Mouse (Mus musculus) heart, adult 2 months (tissue): Measurements from ENCODE around the gene Acta1. TPM values are rescaled to one million over a fixed set of nuclear protein-coding genes. Genes with fewer than 3 reads are reported as not detected.

ENCODE experiments used
- DNase-seq, 2 experiments: peaks; one replicate each; pipeline ENCODE4 v3.0.0; 2021
- H3K27ac ChIP-seq: fragments of 200-600 bp; 2 replicates; pipeline ENCODE4 v1.8.1; 2022
- H3K27me3 ChIP-seq: fragments of 200-500 bp; 2 replicates; pipeline ENCODE4 v1.6.1; 2012; ENCODE audit warnings: mild to moderate bottlenecking, low read length, inconsistent platforms, mixed read lengths; ENCODE audit not compliant: control insufficient read depth, insufficient read depth
- H3K36me3 ChIP-seq: fragments of 200-500 bp; 2 replicates; pipeline ENCODE4 v1.6.1; 2012; ENCODE audit warnings: low read length, inconsistent platforms; ENCODE audit not compliant: control insufficient read depth, insufficient read depth
- H3K4me1 ChIP-seq: fragments of 200-500 bp; 2 replicates; pipeline ENCODE4 v1.6.1; 2011; ENCODE audit warnings: low read length; ENCODE audit not compliant: control insufficient read depth, insufficient read depth
- H3K4me3 ChIP-seq: fragments of 200-600 bp; 2 replicates; pipeline ENCODE4 v1.8.1; 2022
- H3K79me2 ChIP-seq: fragments of 200-500 bp; replicated peaks from 2 replicates; pipeline ENCODE4 v1.6.1; 2012; ENCODE audit warnings: mild to moderate bottlenecking, inconsistent platforms, low read length, moderate library complexity, mixed read lengths; ENCODE audit not compliant: control insufficient read depth, insufficient read depth
- H3K9ac ChIP-seq: fragments of 200-500 bp; 2 replicates; pipeline ENCODE4 v1.6.1; 2012; ENCODE audit warnings: low read depth, mild to moderate bottlenecking, control low read depth, inconsistent platforms, low read length, mixed read lengths
- CTCF ChIP-seq: fragments of 200-600 bp; IDR thresholded peaks from 2 replicates; pipeline ENCODE4 v1.8.1; 2022; ENCODE audit warnings: antibody characterized with exemption, mild to moderate bottlenecking, moderate library complexity
- EP300 ChIP-seq: fragments of 200-500 bp; IDR thresholded peaks from 2 replicates; pipeline ENCODE4 v1.6.1; 2011; ENCODE audit warnings: low read depth, low read length, control low read depth; ENCODE audit not compliant: insufficient read depth
- POLR2A ChIP-seq: fragments of 200-500 bp; IDR thresholded peaks from 2 replicates; pipeline ENCODE4 v1.6.1; 2011; ENCODE audit warnings: mild to moderate bottlenecking, low read depth, low read length, control low read depth; ENCODE audit not compliant: insufficient read depth
- WGBS: fragments of 180-500 bp; shearing (Covaris S2); methylation state at CpG from one replicate; pipeline ENCODE4 v1.1.7; 2018; 5-methylcytosine and 5-hydroxymethylcytosine counted together
- intact Hi-C: fragments of 180-260 bp; cut with DNase I; formaldehyde crosslinking; loops from one replicate; pipeline ENCODE4 v1.15.1; 2025
- polyA plus RNA-seq: library from polyadenylated mRNA; depleted of rRNA; stranded (reverse); fragments of >200 nt; gene quantifications from 2 replicates; pipeline ENCODE4 v1.2.3, GENCODE M21; 2012
- total RNA-seq, 2 experiments: library from RNA; stranded (reverse); gene quantifications; 2 replicates each; pipeline ENCODE4 v1.2.3; 2021

The Acta1 gene
- total and polyA plus RNA-seq, 3 experiments, result 229 to 1,757 (median 294) TPM

DNA sequence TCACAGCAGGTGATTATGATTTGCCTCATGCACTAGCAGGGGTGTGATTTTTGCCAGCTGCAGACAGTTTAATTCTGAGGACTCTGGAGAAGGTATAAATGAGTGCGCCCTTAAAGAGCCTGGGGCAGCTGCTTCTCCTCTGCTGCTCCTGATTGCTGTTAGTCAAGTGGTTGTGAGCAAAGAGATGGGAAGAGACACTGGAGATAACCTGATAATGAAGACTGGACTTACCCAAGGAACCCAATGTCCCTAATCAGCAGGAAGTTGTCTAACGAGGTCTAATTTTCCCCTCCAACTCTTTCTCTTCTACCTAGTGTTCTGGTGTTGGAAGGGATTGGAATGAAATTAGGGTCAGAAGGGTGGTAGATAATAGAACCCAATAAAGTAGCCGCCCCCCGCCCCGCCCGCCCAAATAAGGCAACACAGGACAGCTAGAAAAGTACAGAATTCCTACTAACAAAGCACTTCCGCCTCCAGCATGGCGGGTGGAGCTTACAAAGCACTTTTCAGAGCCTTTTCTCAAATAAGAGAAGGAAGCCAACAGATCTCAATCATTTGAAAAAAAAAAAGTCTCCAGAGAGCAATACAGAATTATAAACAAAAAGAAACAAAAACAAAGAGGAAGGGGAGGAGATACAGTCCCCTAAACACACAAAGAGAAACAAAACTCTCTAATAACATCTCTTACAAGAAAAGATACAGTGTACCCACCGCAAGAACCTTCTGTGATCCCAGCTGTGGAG, 39.6 kb downstream of the Acta1 start:
- 84% methylated on average over 9 of the region's 9 CpGs for WGBS
- H3K4me3 ChIP-seq, result no peak overlapping the region
- DNase-seq, result no peak
- intact Hi-C loops, result no loop called here
- TF ChIP-seq CTCF (no peak), POLR2A (no peak), EP300 (no peak)
- H3K79me2 ChIP-seq, result no peaks in the 10 kb centered on the region
- no peaks in the 10 kb centered on the region for H3K27me3 ChIP-seq
- no peak overlapping the region for H3K27ac ChIP-seq
- no peak overlapping the region for H3K9ac ChIP-seq
- H3K36me3 ChIP-seq, result no peaks in the 10 kb centered on the region
- H3K4me1 ChIP-seq, result no peaks in the 10 kb centered on the region

- H3K4me3 ChIP-seq, result no peak overlapping the region
- no peak overlapping the region for H3K9ac ChIP-seq
- intact Hi-C loops, result no loop called here
- H3K36me3 ChIP-seq, result no peaks in the 10 kb centered on the region
- H3K4me1 ChIP-seq, result no peaks in the 10 kb centered on the region
- TF ChIP-seq CTCF (no peak), POLR2A (no peak), EP300 (no peak)
- H3K27me3 ChIP-seq, result no peaks in the 10 kb centered on the region
- 90% methylated on average over 1 of the region's 1 CpGs for WGBS
- no peak overlapping the region for H3K27ac ChIP-seq
- H3K79me2 ChIP-seq, result no peaks in the 10 kb centered on the region
- no peak for DNase-seq
These were observed 40.3 kb downstream of the Acta1 start for GRCm38 (mm10) chr8:123854252-123854651.

- Histone ChIP-seq H3K4me3 (no peak overlapping the region), H3K36me3 (no peaks in the 10 kb centered on the region), H3K79me2 (no peaks in the 10 kb centered on the region), H3K27me3 (no peaks in the 10 kb centered on the region), H3K27ac (no peak overlapping the region), H3K4me1 (no peaks in the 10 kb centered on the region), H3K9ac (no peak overlapping the region)
- intact Hi-C loops, result no loop called here
- DNase-seq, result no peak
- no peak for TF ChIP-seq EP300
- TF ChIP-seq CTCF, result no peak
- no peak for TF ChIP-seq POLR2A
- 64% methylated on average over 5 of the region's 5 CpGs for WGBS
These were observed 43.0 kb downstream of the Acta1 start for GRCm38 (mm10) chr8:123851590-123851989.

- intact Hi-C loops, result no loop called here
- TF ChIP-seq CTCF (no peak), POLR2A (no peak), EP300 (no peak)
- no peak for DNase-seq
- no peaks in the 10 kb centered on the region for H3K27me3 ChIP-seq
- no peaks in the 10 kb centered on the region for H3K79me2 ChIP-seq
- H3K27ac ChIP-seq, result no peak overlapping the region
- no peak overlapping the region for H3K9ac ChIP-seq
- WGBS, result 85% methylated on average over 4 of the region's 4 CpGs
- H3K36me3 ChIP-seq, result no peaks in the 10 kb centered on the region
- no peaks in the 10 kb centered on the region for H3K4me1 ChIP-seq
- no peak overlapping the region for H3K4me3 ChIP-seq
These were observed 45.2 kb downstream of the Acta1 start for GRCm38 (mm10) chr8:123849352-123849751.

DNA sequence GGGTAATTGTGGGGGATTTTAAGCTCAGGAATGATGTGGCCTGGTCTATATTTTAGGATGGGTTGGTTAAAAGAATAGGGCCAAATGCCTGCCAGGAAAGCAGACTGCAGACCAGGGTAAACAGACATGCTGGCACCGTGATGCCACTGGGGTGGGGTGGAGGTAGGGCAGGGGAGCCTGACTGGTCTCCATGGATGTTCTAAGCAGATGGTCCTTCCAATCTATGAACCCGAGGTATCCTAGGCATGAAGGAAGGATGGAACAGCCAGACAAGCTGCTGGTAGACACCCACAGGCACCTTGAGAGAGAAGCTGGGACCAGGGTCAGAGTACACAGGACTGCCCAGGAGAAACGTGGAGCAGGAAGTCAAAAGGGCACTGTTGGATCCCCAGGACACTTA, 47.0 kb downstream of the Acta1 start:
- H3K4me3 ChIP-seq, result no peak overlapping the region
- TF ChIP-seq EP300 (no peak), CTCF (no peak), POLR2A (no peak)
- WGBS, result 58% methylated on average over 3 of the region's 3 CpGs
- H3K79me2 ChIP-seq, result no peaks in the 10 kb centered on the region
- no peak for DNase-seq
- no peaks in the 10 kb centered on the region for H3K27me3 ChIP-seq
- no peaks in the 10 kb centered on the region for H3K4me1 ChIP-seq
- H3K36me3 ChIP-seq, result no peaks in the 10 kb centered on the region
- intact Hi-C loops, result no loop called here
- H3K27ac ChIP-seq, result no peak overlapping the region
- no peak overlapping the region for H3K9ac ChIP-seq

DNA sequence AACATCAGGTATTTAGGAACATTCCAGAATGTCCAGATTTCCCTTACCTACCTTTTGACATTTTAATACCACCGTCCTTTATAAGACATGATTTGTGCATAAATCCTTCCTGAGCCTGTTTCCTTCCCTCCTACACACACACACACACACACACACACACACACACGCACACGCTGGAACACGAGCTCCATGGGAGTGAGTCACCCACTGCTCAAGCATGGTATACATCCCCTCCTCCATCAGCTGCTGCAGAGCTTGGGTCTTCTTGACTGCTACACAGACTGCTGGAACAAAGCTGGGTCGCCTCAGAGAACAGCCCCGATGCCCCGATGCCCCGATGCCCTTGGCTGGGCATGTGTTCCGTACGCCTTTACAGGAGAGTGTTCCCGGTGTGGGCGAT, 48.0 kb downstream of the Acta1 start:
- H3K27me3 ChIP-seq, result no peaks in the 10 kb centered on the region
- no peak overlapping the region for H3K27ac ChIP-seq
- H3K9ac ChIP-seq, result no peak overlapping the region
- TF ChIP-seq EP300 (no peak), POLR2A (no peak), CTCF (no peak)
- no peaks in the 10 kb centered on the region for H3K36me3 ChIP-seq
- no peaks in the 10 kb centered on the region for H3K79me2 ChIP-seq
- H3K4me1 ChIP-seq, result no peaks in the 10 kb centered on the region
- DNase-seq, result no peak
- 78% methylated on average over 12 of the region's 12 CpGs for WGBS
- intact Hi-C loops, result no loop called here
- H3K4me3 ChIP-seq, result no peak overlapping the region
